Mouse (Mus musculus) left cerebral cortex, postnatal 14 days (tissue): ENCODE results near the gene Slc17a2. TPM values are rescaled to one million over a fixed set of nuclear protein-coding genes. Genes with fewer than 3 reads are reported as not detected.

Source experiments
- DNase-seq, 2 experiments: peaks; one replicate each; pipeline ENCODE4 v3.0.0; 2021 to 2022; ENCODE audit warnings: low spot score in 2 of 2, mixed read lengths in 1 of 2
- intact Hi-C: fragments of 180-260 bp; cut with DNase I; formaldehyde crosslinking; loops from one replicate; pipeline ENCODE4 v1.15.1; 2025
- total RNA-seq, 2 experiments: library from RNA; stranded (reverse); gene quantifications; 2 replicates each; pipeline ENCODE4 v1.2.3; 2021

The Slc17a2 gene
- total RNA-seq, 2 experiments from 2014 or later: not detected

DNA sequence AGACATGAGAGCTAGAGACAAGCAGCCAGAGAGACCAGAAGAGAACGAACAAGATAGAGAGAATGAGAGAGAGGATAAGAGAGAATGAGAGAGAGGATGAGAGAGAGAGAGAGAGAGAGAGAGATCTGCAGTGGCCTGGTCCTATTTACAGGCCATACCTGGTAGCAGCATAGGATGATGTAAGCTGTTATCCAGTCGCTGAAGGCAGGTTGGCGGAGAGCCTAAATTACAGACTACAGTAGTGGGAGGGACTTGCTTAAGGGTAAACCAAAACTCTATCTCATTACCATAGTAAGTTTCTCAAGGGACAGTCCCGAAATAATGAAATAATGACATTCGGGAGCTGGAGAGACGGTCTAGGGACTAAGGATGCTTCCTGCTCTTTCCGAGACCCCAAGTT is 60.6 kb downstream of the Slc17a2 start, which contains the start of gene Slc17a1:
Gene Slc17a1 (plus strand): TSS at position 346 of the 400 bp plus-strand sequence.
- DNase-seq: no peak
- intact Hi-C loops: no loop called here

- intact Hi-C loops: no loop called here
- DNase-seq: no peak
Measured at GRCm38 (mm10) chr13:23868790-23869533, 62.2 kb downstream of the Slc17a2 start.

- intact Hi-C loops: no loop called here
Measured at GRCm38 (mm10) chr13:23869996-23870395, 63.2 kb downstream of the Slc17a2 start.

DNA sequence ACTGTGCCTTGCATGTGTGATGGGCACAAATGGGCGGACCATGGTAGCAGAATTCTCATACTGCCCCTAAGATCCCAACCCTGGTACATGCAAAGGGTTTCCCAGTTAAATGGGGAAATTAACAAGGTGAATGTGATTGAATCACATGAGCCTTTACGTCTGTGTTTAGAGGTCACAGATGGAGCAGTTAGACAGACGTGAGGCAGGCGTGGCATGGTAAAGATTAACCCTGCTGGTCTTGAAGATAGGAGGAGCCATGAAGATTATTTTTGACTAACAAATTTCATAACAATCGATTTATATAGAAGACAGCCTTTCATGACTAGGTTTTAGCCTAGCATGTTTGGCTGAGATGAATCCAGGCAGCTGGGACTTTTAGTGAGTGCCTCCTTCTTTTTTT is 66.3 kb downstream of the Slc17a2 start:
- DNase-seq: no peak
- intact Hi-C loops: no loop called here

More at GRCm38 (mm10) chr13:23869996-23870395, 63.2 kb downstream of the Slc17a2 start:
- DNase-seq: no peak

Other genes with a start within 250 kb of the Slc17a2 start
- gene Hist1h3e, start 244.6 kb upstream of the Slc17a2 start, total RNA-seq: 10 to 100 TPM; 49.1 to 57.1 TPM
- 10 to 100 TPM in 1 of 2 experiments, 1 to 10 TPM in 1; 8.2 to 10.1 TPM for gene Hist1h2ae, start 235.8 kb upstream of the Slc17a2 start, total RNA-seq
- 10 to 100 TPM; 79.2 to 92.9 TPM for gene Hist1h2bg, start 235.6 kb upstream of the Slc17a2 start, total RNA-seq
- 10 to 100 TPM; 24.6 to 36.3 TPM for gene Hist1h2bf, start 232.8 kb upstream of the Slc17a2 start, total RNA-seq
- gene Hist1h2ad, start 232.6 kb upstream of the Slc17a2 start, total RNA-seq: 1 to 10 TPM; 3.0 to 5.1 TPM
- gene Hist1h3d, start 231.2 kb upstream of the Slc17a2 start, total RNA-seq: 1 to 10 TPM; 9.4 to 9.9 TPM
- 100 to 1,000 TPM; 132 to 148 TPM for gene Hist1h4d, start 225.4 kb upstream of the Slc17a2 start, total RNA-seq
- 1 to 10 TPM; 4.8 to 5.6 TPM for gene Hist1h2be, start 185.9 kb upstream of the Slc17a2 start, total RNA-seq
- 10 to 100 TPM; 53.4 to 69.1 TPM for gene Hist1h1e, start 184.4 kb upstream of the Slc17a2 start, total RNA-seq
- gene Hist1h2ac, start 123.0 kb upstream of the Slc17a2 start, total RNA-seq: 1 to 10 TPM; 1.9 to 2.0 TPM
- 10 to 100 TPM; 25.0 to 27.3 TPM for gene Hist1h2bc, start 122.8 kb upstream of the Slc17a2 start, total RNA-seq
- gene Hist1h1t, start 111.2 kb upstream of the Slc17a2 start, total RNA-seq: under 1 TPM in 1 of 2 experiments, not detected in 1; 0.40 TPM
- gene Hist1h4c, start 108.5 kb upstream of the Slc17a2 start, total RNA-seq: 100 to 1,000 TPM; 100 to 103 TPM
- 1 to 10 TPM; 2.9 to 3.1 TPM for gene Hfe, start 96.1 kb upstream of the Slc17a2 start, total RNA-seq
- gene Hist1h1c, start 68.2 kb upstream of the Slc17a2 start, total RNA-seq: 10 to 100 TPM; 55.8 to 75.9 TPM
- 1 to 10 TPM; 6.8 to 7.2 TPM for gene Hist1h3c, start 61.4 kb upstream of the Slc17a2 start, total RNA-seq
- 10 to 100 TPM; 18.8 to 20.7 TPM for gene Hist1h2bb, start 60.3 kb upstream of the Slc17a2 start, total RNA-seq
- gene Hist1h2ab, start 55.9 kb upstream of the Slc17a2 start, total RNA-seq: 10 to 100 TPM; 30.0 to 36.8 TPM
- 10 to 100 TPM; 16.5 to 23.8 TPM for gene Hist1h3b, start 54.7 kb upstream of the Slc17a2 start, total RNA-seq
- 10 to 100 TPM; 73.2 to 80.8 TPM for gene Hist1h4b, start 50.0 kb upstream of the Slc17a2 start, total RNA-seq
- gene Hist1h4a, start 45.8 kb upstream of the Slc17a2 start, total RNA-seq: 10 to 100 TPM; 68.8 to 69.0 TPM
- 10 to 100 TPM; 33.2 to 47.2 TPM for gene Hist1h3a, start 44.6 kb upstream of the Slc17a2 start, total RNA-seq
- 10 to 100 TPM; 20.4 to 29.2 TPM for gene Hist1h1a, start 43.3 kb upstream of the Slc17a2 start, total RNA-seq
- not detected for gene Trim38, start 37.1 kb upstream of the Slc17a2 start, total RNA-seq
- under 1 TPM; 0.17 to 0.22 TPM for gene Slc17a3, start 32.4 kb downstream of the Slc17a2 start, total RNA-seq
- gene Slc17a1, start 60.8 kb downstream of the Slc17a2 start, total RNA-seq: not detected
- gene Slc17a4, start 108.0 kb downstream of the Slc17a2 start, total RNA-seq: not detected
- not detected for gene Hist1h2ba, start 127.2 kb downstream of the Slc17a2 start, total RNA-seq
- not detected for gene Hist1h2aa, start 127.5 kb downstream of the Slc17a2 start, total RNA-seq
- under 1 TPM; 0.32 to 0.42 TPM for gene Scgn, start 184.2 kb downstream of the Slc17a2 start, total RNA-seq